In the genomic region with DNA sequence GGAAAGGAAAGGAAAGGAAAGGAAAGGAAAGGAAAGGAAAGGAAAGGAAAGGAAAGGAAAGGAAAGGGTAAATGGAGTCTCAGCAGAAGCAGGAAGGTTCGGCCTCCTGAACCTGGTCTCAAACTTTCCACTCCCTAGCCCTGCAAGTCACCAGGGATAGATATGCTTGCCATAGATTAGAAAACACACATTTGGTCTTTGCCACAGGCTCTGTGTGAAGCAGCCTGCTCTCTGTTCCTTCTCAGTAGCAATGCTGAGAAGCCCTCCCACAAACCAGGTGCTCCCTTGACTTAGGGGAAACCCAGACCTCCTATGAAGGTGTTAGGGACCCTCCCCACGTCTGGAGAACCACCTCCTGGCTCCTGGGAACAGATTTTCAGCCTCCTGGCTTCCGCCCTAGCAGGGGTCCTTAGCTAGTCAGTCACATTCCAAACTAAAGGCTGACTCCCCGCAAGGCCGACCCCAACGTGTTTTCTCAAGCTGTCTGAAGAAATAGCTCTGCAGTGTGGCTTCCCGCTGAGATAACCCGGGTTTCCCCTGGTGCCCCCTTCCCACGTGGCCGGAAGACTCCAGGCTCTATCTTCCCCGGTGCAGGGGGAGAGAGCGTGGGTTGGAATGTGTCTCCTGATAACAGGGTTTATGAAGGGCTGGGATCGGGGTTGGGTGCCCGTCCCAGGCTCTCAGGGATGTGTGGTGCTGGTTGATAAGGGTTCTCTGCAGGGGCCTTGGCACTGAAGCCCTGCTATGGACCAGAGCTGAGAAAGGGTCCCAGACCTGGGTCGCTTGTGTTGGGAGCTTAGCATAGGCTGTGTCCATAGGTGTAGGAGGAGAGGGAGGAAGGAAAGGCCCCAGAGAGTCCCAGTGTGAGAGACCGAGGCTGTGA, we compare ENCODE assay signal across 10 mouse cellular contexts. TPM values are rescaled to one million over a fixed set of nuclear protein-coding genes. Genes with fewer than 3 reads are reported as not detected.
DNase-seq lines count a peak whose midpoint lies in the region; ATAC-seq lines count a peak whose summit lies in the region.
"Had no signal": no experiment of that assay in that cellular context is flagged by ENCODE, and none has a peak within 500 bp of the region (broad histone marks: within the 10 kb centered on the region; RNA-seq: fewer than 3 reads in every experiment).

No protein-coding gene starts in this region.

- H3K36me3 ChIP-seq in heart, embryonic 11.5 days (ENCODE audit: control insufficient read depth, insufficient read depth, low read length) = no peaks in the 10 kb centered on the region
- H3K36me3 ChIP-seq in limb, embryonic 10.5 days = no peaks in the 10 kb centered on the region
- H3K36me3 ChIP-seq in stomach, embryonic 16.5 days (ENCODE audit: control insufficient read depth, insufficient read depth, low read length) = no peaks in the 10 kb centered on the region
- H3K36me3 ChIP-seq in midbrain, embryonic 13.5 days = no peaks in the 10 kb centered on the region

- peak; percentile 92 for ATAC-seq in heart, embryonic 11.5 days (replicated peaks; ENCODE audit: insufficient number of reproducible peaks, low FRiP score, low TSS enrichment)
- peak; percentile 74 for ATAC-seq in stomach, embryonic 16.5 days (ENCODE audit: insufficient read depth, low FRiP score)
- no peak for ATAC-seq in midbrain, embryonic 13.5 days

- H3K4me1 ChIP-seq in heart, embryonic 11.5 days (ENCODE audit: control insufficient read depth, insufficient read depth, low read length) = peaks cover 46% of the 10 kb centered on the region
- H3K4me1 ChIP-seq in limb, embryonic 10.5 days = peaks cover 27% of the 10 kb centered on the region
- peaks cover 15% of the 10 kb centered on the region for H3K4me1 ChIP-seq in stomach, embryonic 16.5 days (ENCODE audit: control insufficient read depth, insufficient read depth, low read length)
- peaks cover 11% of the 10 kb centered on the region for H3K4me1 ChIP-seq in midbrain, embryonic 13.5 days (replicated peaks)

- H3K27me3 ChIP-seq in heart, embryonic 11.5 days (ENCODE audit: control insufficient read depth, insufficient read depth, low read length) = no peaks in the 10 kb centered on the region
- H3K27me3 ChIP-seq in limb, embryonic 10.5 days (ENCODE audit: low read depth, poor library complexity, severe bottlenecking) = peaks cover 5% of the 10 kb centered on the region; the same call in 1 of the 2 replicates
- no peaks in the 10 kb centered on the region for H3K27me3 ChIP-seq in stomach, embryonic 16.5 days (ENCODE audit: control insufficient read depth, insufficient read depth, low read length)
- H3K27me3 ChIP-seq in midbrain, embryonic 13.5 days = no peaks in the 10 kb centered on the region

- H3K9ac ChIP-seq in heart, embryonic 11.5 days (ENCODE audit: low read depth, low read length) = peak overlapping the region; percentile 69
- H3K9ac ChIP-seq in stomach, embryonic 16.5 days (ENCODE audit: low read length) = peak overlapping the region; percentile 35; the same call in 1 of the 2 replicates
- H3K9ac ChIP-seq in midbrain, embryonic 13.5 days (replicated peaks) = no peak overlapping the region

- H3K4me2 ChIP-seq in heart, embryonic 11.5 days = peak overlapping the region; percentile 63
- H3K4me2 ChIP-seq in stomach, embryonic 16.5 days (ENCODE audit: low read depth, low read length) = peak overlapping the region; percentile 15; the same call in 1 of the 2 replicates
- H3K4me2 ChIP-seq in midbrain, embryonic 13.5 days (replicated peaks) = no peak overlapping the region

- 4% methylated on average over 16 of the region's 16 CpGs for WGBS in heart, embryonic 11.5 days (ENCODE audit: insufficient replicate concordance)
- WGBS in limb, embryonic 10.5 days = 28% methylated on average over 16 of the region's 16 CpGs
- 17% methylated on average over 16 of the region's 16 CpGs for WGBS in stomach, embryonic 16.5 days
- 33% methylated on average over 16 of the region's 16 CpGs for WGBS in midbrain, embryonic 13.5 days

- peak overlapping the region; percentile 99 for H3K27ac ChIP-seq in heart, embryonic 11.5 days (ENCODE audit: low read depth, low read length)
- H3K27ac ChIP-seq in limb, embryonic 10.5 days = peak overlapping the region; percentile 39
- no peak overlapping the region for H3K27ac ChIP-seq in stomach, embryonic 16.5 days (ENCODE audit: low read length)
- H3K27ac ChIP-seq in midbrain, embryonic 13.5 days = no peak overlapping the region

- H3K4me3 ChIP-seq in heart, embryonic 11.5 days (ENCODE audit: low read depth, low read length) = peak overlapping the region; percentile 12; the same call in 1 of the 2 replicates
- no peak overlapping the region for H3K4me3 ChIP-seq in limb, embryonic 10.5 days
- no peak overlapping the region for H3K4me3 ChIP-seq in stomach, embryonic 16.5 days (replicated peaks; ENCODE audit: low read length)
- no peak overlapping the region for H3K4me3 ChIP-seq in midbrain, embryonic 13.5 days (replicated peaks)

- intact Hi-C loops in heart, postnatal 36 days (cut with DNase I) = no loop called here

- H3K9me3 ChIP-seq in heart, embryonic 11.5 days (replicated peaks; ENCODE audit: control insufficient read depth, low read length) = no peaks in the 10 kb centered on the region
- H3K9me3 ChIP-seq in limb, embryonic 10.5 days (replicated peaks) = no peaks in the 10 kb centered on the region
- no peaks in the 10 kb centered on the region for H3K9me3 ChIP-seq in stomach, embryonic 16.5 days (replicated peaks; ENCODE audit: control insufficient read depth, low read length)
- no peaks in the 10 kb centered on the region for H3K9me3 ChIP-seq in midbrain, embryonic 13.5 days

- DNase-seq in heart, postnatal 36 days = no peak
- peak; percentile 39 for DNase-seq in embryo, embryonic 10.5 days (ENCODE audit: low spot score)
- no peak for DNase-seq in limb, embryonic 10.5 days (ENCODE audit: low spot score)
- DNase-seq in layer of hippocampus, postnatal 25 days (ENCODE audit: extremely low spot score in 1 of 2, low spot score in 1 of 2) = no peak
- DNase-seq in kidney, adult 8-10 months = no peak
- DNase-seq: cerebellum, adult 11-12 months; gastrocnemius, postnatal 36 days had no signal

RNA-seq across cellular contexts. Expression of gene Prrc2b, which starts 23.0 kb away (rescaled TPM):
- 39.3 and 40.6 TPM in 2 replicates for polyA plus RNA-seq in heart, embryonic 11.5 days (2014; fragmentation: Nextera tagmentation; extraction: Ambion mirVana)
- 10 to 100 TPM; 75.5 to 80.0 TPM for total RNA-seq in heart, postnatal 36 days (2021)
- polyA plus RNA-seq in limb, embryonic 10.5 days (2016; fragmentation: Nextera tagmentation; extraction: Ambion mirVana) = 71.2 and 80.3 TPM in 2 replicates
- 22.7 and 27.3 TPM in 2 replicates for polyA plus RNA-seq in stomach, embryonic 16.5 days (2015; fragmentation: Nextera tagmentation; extraction: Ambion mirVana)
- total RNA-seq in layer of hippocampus, postnatal 25 days (2021) = 100 to 1,000 TPM; 248 to 275 TPM
- polyA plus RNA-seq in midbrain, embryonic 13.5 days (2015; fragmentation: Nextera tagmentation; extraction: Ambion mirVana) = 68.4 and 77.5 TPM in 2 replicates

RNA-seq across cellular contexts. Expression of gene Plpp7, which starts 32.6 kb away (rescaled TPM):
- polyA plus RNA-seq in heart, embryonic 11.5 days (2014; fragmentation: Nextera tagmentation; extraction: Ambion mirVana) = 10.0 and 11.7 TPM in 2 replicates
- 10 to 100 TPM; 24.7 to 32.1 TPM for total RNA-seq in heart, postnatal 36 days (2021)
- polyA plus RNA-seq in limb, embryonic 10.5 days (2016; fragmentation: Nextera tagmentation; extraction: Ambion mirVana) = 2.8 and 3.8 TPM in 2 replicates
- polyA plus RNA-seq in stomach, embryonic 16.5 days (2015; fragmentation: Nextera tagmentation; extraction: Ambion mirVana) = 4.6 and 5.7 TPM in 2 replicates
- total RNA-seq in layer of hippocampus, postnatal 25 days (2021) = 10 to 100 TPM; 23.7 to 24.4 TPM
- polyA plus RNA-seq in midbrain, embryonic 13.5 days (2015; fragmentation: Nextera tagmentation; extraction: Ambion mirVana) = 16.6 and 19.1 TPM in 2 replicates

RNA-seq across cellular contexts. Expression of gene Fam78a, which starts 43.2 kb away (rescaled TPM):
- 43.1 and 43.7 TPM in 2 replicates for polyA plus RNA-seq in heart, embryonic 11.5 days (2014; fragmentation: Nextera tagmentation; extraction: Ambion mirVana)
- 10 to 100 TPM; 14.3 to 15.8 TPM for total RNA-seq in heart, postnatal 36 days (2021)
- 2.0 TPM in 2 replicates for polyA plus RNA-seq in limb, embryonic 10.5 days (2016; fragmentation: Nextera tagmentation; extraction: Ambion mirVana)
- polyA plus RNA-seq in stomach, embryonic 16.5 days (2015; fragmentation: Nextera tagmentation; extraction: Ambion mirVana) = 1.0 and 2.2 TPM in 2 replicates
- 1 to 10 TPM; 3.2 to 6.3 TPM for total RNA-seq in layer of hippocampus, postnatal 25 days (2021)
- 0.38 and 0.44 TPM in 2 replicates for polyA plus RNA-seq in midbrain, embryonic 13.5 days (2015; fragmentation: Nextera tagmentation; extraction: Ambion mirVana)

Comparison
In these comparisons a context has a peak if more than half of its experiments do, and no peak if none do; other contexts are left out.
1. H3K27ac ChIP-seq: peak in heart, embryonic 11.5 days (single experiment) and limb, embryonic 10.5 days (single experiment); none in stomach, embryonic 16.5 days (single experiment) and midbrain, embryonic 13.5 days (single experiment).
2. RNA of gene Fam78a, which starts 43.2 kb away (polyA plus RNA-seq): 43.1 to 43.7 TPM in heart, embryonic 11.5 days; 1.0 to 2.2 TPM in stomach, embryonic 16.5 days, 2.0 TPM in limb, embryonic 10.5 days and 0.38 to 0.44 TPM in midbrain, embryonic 13.5 days; every median in the first group is over 10 times any median in the second.